Mouse (Mus musculus): Measurements from ENCODE around the gene Mapk1. TPM values are rescaled to one million over a fixed set of nuclear protein-coding genes. Genes with fewer than 3 reads are reported as not detected.

Gene Mapk1
- polyA plus RNA-seq, 1 experiment from 2014 or later: 173 TPM

DNA sequence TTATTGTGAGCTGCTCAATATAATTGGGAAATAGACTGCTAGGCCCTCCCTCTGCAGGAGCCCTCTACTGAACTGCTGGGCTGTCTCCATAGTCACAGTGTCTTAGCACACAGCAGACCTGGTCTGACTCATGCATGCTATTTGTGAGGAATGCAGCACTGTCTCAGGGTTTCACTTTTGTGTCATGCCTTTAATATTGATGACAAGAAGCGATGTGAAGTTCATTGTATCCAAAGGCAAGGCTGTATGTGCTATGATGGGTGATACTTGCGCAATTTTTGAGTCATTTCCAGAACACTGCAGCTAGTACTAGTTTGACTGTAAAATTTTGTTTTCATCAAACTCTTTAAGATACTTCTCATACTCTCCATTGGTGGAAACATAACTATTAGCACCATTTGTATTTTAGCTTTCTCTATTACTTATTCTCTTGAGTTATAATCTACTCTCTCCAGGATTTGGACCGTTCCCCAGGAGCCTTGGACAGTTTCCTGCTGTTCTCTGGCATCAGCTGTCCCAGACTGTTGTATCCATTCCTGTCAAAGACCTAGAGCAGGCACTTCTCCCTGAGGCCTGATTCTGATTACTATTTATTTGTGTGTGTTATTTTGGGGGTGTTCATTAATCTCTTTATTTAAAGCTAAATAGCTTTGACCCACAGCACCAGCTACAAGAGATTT lies 41.4 kb downstream of the Mapk1 start:
- Histone ChIP-seq H3K27ac (no peak overlapping the region), H3K4me1 (replicated peaks) (0 out of 2 replicates have a peak, but pooled peaks cover 4% of the 10 kb centered on the region), H3K27me3 (no peaks in the 10 kb centered on the region), H3K4me2 (replicated peaks) (no peak overlapping the region), H3K9me3 (no peaks in the 10 kb centered on the region), H3K36me3 (peaks cover 64% of the 10 kb centered on the region), H3K4me3 (replicated peaks) (no peak overlapping the region), H3K9ac (replicated peaks) (no peak overlapping the region)
- 96% methylated on average over 3 of the region's 3 CpGs for WGBS
- no peak for ATAC-seq

GRCm38 (mm10) chr16:17029971-17030695 lies 47.0 kb downstream of the Mapk1 start:
- H3K4me2 ChIP-seq (replicated peaks): no peak overlapping the region
- ATAC-seq: no peak
- 69% methylated on average over 4 of the region's 4 CpGs for WGBS
- no peak overlapping the region for H3K9ac ChIP-seq (replicated peaks)
- H3K9me3 ChIP-seq: no peaks in the 10 kb centered on the region
- H3K4me1 ChIP-seq (replicated peaks): 0 out of 2 replicates have a peak, but pooled peaks cover 7% of the 10 kb centered on the region
- H3K4me3 ChIP-seq (replicated peaks): no peak overlapping the region
- peaks cover 55% of the 10 kb centered on the region for H3K36me3 ChIP-seq
- no peaks in the 10 kb centered on the region for H3K27me3 ChIP-seq
- H3K27ac ChIP-seq: no peak overlapping the region

GRCm38 (mm10) chr16:17033754-17034153 lies 50.6 kb downstream of the Mapk1 start:
- H3K4me2 ChIP-seq (replicated peaks): no peak overlapping the region
- H3K4me1 ChIP-seq (replicated peaks): 0 out of 2 replicates have a peak, but pooled peaks cover 7% of the 10 kb centered on the region
- H3K36me3 ChIP-seq: peaks cover 61% of the 10 kb centered on the region
- WGBS: 98% methylated on average over 2 of the region's 2 CpGs
- H3K27ac ChIP-seq: no peak overlapping the region
- no peak overlapping the region for H3K9ac ChIP-seq (replicated peaks)
- no peak overlapping the region for H3K4me3 ChIP-seq (replicated peaks)
- H3K27me3 ChIP-seq: no peaks in the 10 kb centered on the region
- no peak for ATAC-seq
- H3K9me3 ChIP-seq: no peaks in the 10 kb centered on the region

DNA sequence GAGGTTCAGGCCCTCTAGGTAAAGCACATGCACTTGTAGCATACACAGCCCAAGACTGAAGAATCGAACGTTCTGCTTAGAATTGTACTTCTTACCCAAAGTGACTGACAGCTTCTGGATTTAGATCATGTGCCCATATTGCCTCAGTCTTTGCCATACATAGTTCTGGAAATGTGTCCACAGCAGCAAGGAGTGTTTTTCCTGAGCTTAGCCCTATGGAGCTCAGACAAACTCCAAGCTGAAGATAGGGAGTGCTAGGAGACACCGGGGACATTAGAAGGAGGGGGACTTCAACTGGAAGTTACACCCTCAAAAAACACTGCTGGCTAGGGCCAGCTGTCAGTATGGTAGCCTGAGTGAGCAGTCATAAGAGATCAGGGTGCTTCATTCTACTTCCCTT lies 57.5 kb downstream of the Mapk1 start:
- no peak for ATAC-seq
- Histone ChIP-seq H3K9ac (replicated peaks) (no peak overlapping the region), H3K4me1 (replicated peaks) (peaks cover 3% of the 10 kb centered on the region; the same call in 1 of the 2 replicates), H3K27me3 (no peaks in the 10 kb centered on the region), H3K4me2 (replicated peaks) (no peak overlapping the region), H3K4me3 (replicated peaks) (no peak overlapping the region), H3K36me3 (peaks cover 87% of the 10 kb centered on the region), H3K27ac (no peak overlapping the region), H3K9me3 (no peaks in the 10 kb centered on the region)
- 95% methylated on average over 3 of the region's 3 CpGs for WGBS

DNA sequence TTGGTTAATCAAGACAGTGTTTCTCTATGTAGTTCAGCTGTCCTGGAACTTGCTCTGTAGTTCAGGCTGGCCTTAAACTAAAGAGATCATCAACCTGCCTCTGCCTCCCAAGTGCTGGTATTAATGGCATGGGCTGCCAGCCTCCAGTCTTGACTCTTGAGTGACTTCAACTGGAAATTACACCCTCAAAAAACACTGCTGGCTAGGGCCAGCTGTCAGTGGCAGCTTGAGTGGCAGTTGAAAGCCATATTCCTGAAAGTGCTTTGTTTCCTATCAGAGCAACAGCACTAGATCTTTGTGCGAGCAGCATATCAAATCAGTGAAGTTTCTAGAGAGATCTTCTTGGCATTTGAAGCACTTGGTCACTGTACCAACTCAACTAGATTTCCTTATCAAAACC lies 58.2 kb downstream of the Mapk1 start:
- H3K4me2 ChIP-seq (replicated peaks): no peak overlapping the region
- WGBS: 88% methylated on average over 1 of the region's 1 CpGs
- H3K9ac ChIP-seq (replicated peaks): no peak overlapping the region
- ATAC-seq: no peak
- H3K9me3 ChIP-seq: no peaks in the 10 kb centered on the region
- peaks cover 3% of the 10 kb centered on the region; the same call in 1 of the 2 replicates for H3K4me1 ChIP-seq (replicated peaks)
- no peak overlapping the region for H3K4me3 ChIP-seq (replicated peaks)
- H3K27ac ChIP-seq: no peak overlapping the region
- H3K36me3 ChIP-seq: peaks cover 87% of the 10 kb centered on the region
- H3K27me3 ChIP-seq: no peaks in the 10 kb centered on the region

GRCm38 (mm10) chr16:17044320-17044719 lies 61.1 kb downstream of the Mapk1 start:
- Histone ChIP-seq H3K4me2 (replicated peaks) (no peak overlapping the region), H3K9me3 (no peaks in the 10 kb centered on the region), H3K27ac (no peak overlapping the region), H3K4me1 (replicated peaks) (peaks cover 3% of the 10 kb centered on the region; the same call in 1 of the 2 replicates), H3K9ac (replicated peaks) (no peak overlapping the region), H3K36me3 (peaks cover 86% of the 10 kb centered on the region), H3K27me3 (no peaks in the 10 kb centered on the region), H3K4me3 (replicated peaks) (no peak overlapping the region)
- ATAC-seq: no peak
- 92% methylated on average over 3 of the region's 3 CpGs for WGBS

GRCm38 (mm10) chr16:17045287-17045686 lies 62.1 kb downstream of the Mapk1 start:
- no peak overlapping the region for H3K4me3 ChIP-seq (replicated peaks)
- H3K27me3 ChIP-seq: no peaks in the 10 kb centered on the region
- no peak overlapping the region; the same call in 1 of the 2 replicates for H3K27ac ChIP-seq
- no peak overlapping the region for H3K4me2 ChIP-seq (replicated peaks)
- ATAC-seq: 0 out of 2 replicates have a peak, but pooled peaks have one; percentile 11
- 17% methylated on average over 3 of the region's 3 CpGs for WGBS
- peaks cover 82% of the 10 kb centered on the region for H3K36me3 ChIP-seq
- H3K4me1 ChIP-seq (replicated peaks): peaks cover 3% of the 10 kb centered on the region; the same call in 1 of the 2 replicates
- H3K9me3 ChIP-seq: no peaks in the 10 kb centered on the region
- no peak overlapping the region; the same call in 1 of the 2 replicates for H3K9ac ChIP-seq (replicated peaks)

GRCm38 (mm10) chr16:17049886-17050285 lies 66.7 kb downstream of the Mapk1 start:
- Histone ChIP-seq H3K9me3 (no peaks in the 10 kb centered on the region), H3K4me3 (replicated peaks) (no peak overlapping the region), H3K27me3 (no peaks in the 10 kb centered on the region), H3K4me1 (replicated peaks) (peaks cover 3% of the 10 kb centered on the region; the same call in 1 of the 2 replicates), H3K36me3 (peaks cover 38% of the 10 kb centered on the region), H3K9ac (replicated peaks) (no peak overlapping the region), H3K27ac (no peak overlapping the region), H3K4me2 (replicated peaks) (no peak overlapping the region)
- WGBS: 100% methylated on average over 1 of the region's 1 CpGs
- ATAC-seq: no peak

DNA sequence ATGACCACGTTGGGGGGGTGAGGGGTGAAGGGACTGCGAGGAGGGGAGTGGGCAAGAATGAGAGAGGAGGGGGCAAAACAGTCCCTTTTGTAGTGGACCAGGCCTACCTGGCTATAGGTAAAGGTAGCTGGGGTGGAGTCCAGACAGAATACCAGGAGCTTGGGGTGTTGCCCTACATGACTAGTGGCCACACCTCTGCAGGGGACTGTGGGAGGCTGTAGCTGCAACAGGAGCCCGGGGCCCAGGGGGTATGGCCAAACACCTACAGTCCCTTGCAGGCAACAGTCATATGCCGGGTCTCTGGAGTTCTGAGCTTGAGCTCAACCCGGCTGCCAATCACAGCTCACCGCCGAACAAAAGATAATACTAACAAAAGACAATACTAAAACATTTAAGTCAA lies 68.9 kb downstream of the Mapk1 start:
- H3K9me3 ChIP-seq: no peaks in the 10 kb centered on the region
- H3K4me3 ChIP-seq (replicated peaks): no peak overlapping the region
- no peak overlapping the region for H3K9ac ChIP-seq (replicated peaks)
- peaks cover 25% of the 10 kb centered on the region for H3K36me3 ChIP-seq
- peaks cover 9% of the 10 kb centered on the region for H3K4me1 ChIP-seq (replicated peaks)
- ATAC-seq: peak; percentile 15; the same call in 1 of the 2 replicates
- H3K4me2 ChIP-seq (replicated peaks): no peak overlapping the region
- no peaks in the 10 kb centered on the region for H3K27me3 ChIP-seq
- 81% methylated on average over 7 of the region's 7 CpGs for WGBS
- no peak overlapping the region for H3K27ac ChIP-seq

GRCm38 (mm10) chr16:17053903-17054302 lies 70.7 kb downstream of the Mapk1 start:
- ATAC-seq: no peak
- peaks cover 8% of the 10 kb centered on the region; the same call in 1 of the 2 replicates for H3K36me3 ChIP-seq
- H3K27me3 ChIP-seq: no peaks in the 10 kb centered on the region
- no peaks in the 10 kb centered on the region for H3K9me3 ChIP-seq
- WGBS: 74% methylated on average over 3 of the region's 3 CpGs
- no peak overlapping the region for H3K4me2 ChIP-seq (replicated peaks)
- no peak overlapping the region for H3K27ac ChIP-seq
- peaks cover 9% of the 10 kb centered on the region for H3K4me1 ChIP-seq (replicated peaks)
- no peak overlapping the region for H3K4me3 ChIP-seq (replicated peaks)
- no peak overlapping the region for H3K9ac ChIP-seq (replicated peaks)

- 0 out of 2 replicates have a peak overlapping the region, but pooled peaks have one; percentile 19 for H3K9ac ChIP-seq (replicated peaks)
- H3K36me3 ChIP-seq: no peaks in the 10 kb centered on the region
- H3K9me3 ChIP-seq: no peaks in the 10 kb centered on the region
- no peak overlapping the region for H3K4me3 ChIP-seq (replicated peaks)
- no peaks in the 10 kb centered on the region for H3K27me3 ChIP-seq
- peak; percentile 61 for ATAC-seq
- no peak overlapping the region for H3K4me2 ChIP-seq (replicated peaks)
- WGBS: 38% methylated on average over 3 of the region's 3 CpGs
- H3K4me1 ChIP-seq (replicated peaks): peaks cover 9% of the 10 kb centered on the region
- H3K27ac ChIP-seq: peak overlapping the region; percentile 65
Measured at GRCm38 (mm10) chr16:17055584-17055983, 72.4 kb downstream of the Mapk1 start.

GRCm38 (mm10) chr16:17062338-17062737 lies 79.2 kb downstream of the Mapk1 start:
- no peak for ATAC-seq
- Histone ChIP-seq H3K4me2 (replicated peaks) (no peak overlapping the region), H3K4me1 (replicated peaks) (no peaks in the 10 kb centered on the region), H3K36me3 (no peaks in the 10 kb centered on the region), H3K9ac (replicated peaks) (no peak overlapping the region), H3K27me3 (no peaks in the 10 kb centered on the region), H3K4me3 (replicated peaks) (no peak overlapping the region), H3K27ac (no peak overlapping the region), H3K9me3 (no peaks in the 10 kb centered on the region)
- WGBS: 70% methylated on average over 1 of the region's 1 CpGs
